Mouse (Mus musculus): ENCODE data around the gene Nodal. TPM values are rescaled to one million over a fixed set of nuclear protein-coding genes. Genes with fewer than 3 reads are reported as not detected.
A peak's percentile ranks its signal among the peaks of the same experiment; 100 is the strongest.

The Nodal gene
- polyA plus RNA-seq, 1 experiment = 0.14 TPM

DNA sequence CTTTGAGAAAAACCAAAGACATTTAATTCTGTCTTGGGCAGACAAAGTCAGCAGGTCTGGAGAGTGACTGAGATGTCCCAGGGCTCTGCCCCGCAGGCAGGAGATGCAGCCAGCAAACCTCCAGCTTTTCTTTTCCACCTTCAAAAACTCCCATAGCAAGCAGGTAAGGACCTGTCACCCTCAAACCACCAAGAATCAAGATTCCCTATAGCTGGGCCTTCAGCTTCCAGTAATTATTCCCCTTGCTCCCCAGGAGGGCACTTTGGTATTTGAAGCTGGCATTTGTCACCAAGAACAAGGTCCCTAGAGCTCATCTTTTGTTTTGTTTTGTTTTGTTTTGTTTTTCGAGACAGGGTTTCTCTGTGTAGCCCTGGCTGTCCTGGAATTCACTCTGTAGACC is 726 bp upstream of the Nodal start:
- no peak overlapping the region for H3K27ac ChIP-seq (ENCODE audit: insufficient read depth, low read length)
- peaks cover 5% of the 10 kb centered on the region for H3K4me1 ChIP-seq (ENCODE audit: control insufficient read depth, insufficient read depth, insufficient read length)
- peaks cover 14% of the 10 kb centered on the region for H3K27me3 ChIP-seq (ENCODE audit: control insufficient read depth, insufficient read depth, low read length)
- no peak overlapping the region for H3K4me3 ChIP-seq (ENCODE audit: extremely low read depth, insufficient read depth, insufficient read length)
- WGBS = 69% methylated on average over 2 of the region's 2 CpGs
- DNase-seq (ENCODE audit: low read depth in 1 of 2, low spot score in 2 of 2) = no peak
- no peak for TF ChIP-seq POLR2A (IDR thresholded peaks at IDR 0.05; ENCODE audit: low read depth, low read length)
- H3K36me3 ChIP-seq (ENCODE audit: control insufficient read depth, insufficient read depth, low read length) = no peaks in the 10 kb centered on the region

DNA sequence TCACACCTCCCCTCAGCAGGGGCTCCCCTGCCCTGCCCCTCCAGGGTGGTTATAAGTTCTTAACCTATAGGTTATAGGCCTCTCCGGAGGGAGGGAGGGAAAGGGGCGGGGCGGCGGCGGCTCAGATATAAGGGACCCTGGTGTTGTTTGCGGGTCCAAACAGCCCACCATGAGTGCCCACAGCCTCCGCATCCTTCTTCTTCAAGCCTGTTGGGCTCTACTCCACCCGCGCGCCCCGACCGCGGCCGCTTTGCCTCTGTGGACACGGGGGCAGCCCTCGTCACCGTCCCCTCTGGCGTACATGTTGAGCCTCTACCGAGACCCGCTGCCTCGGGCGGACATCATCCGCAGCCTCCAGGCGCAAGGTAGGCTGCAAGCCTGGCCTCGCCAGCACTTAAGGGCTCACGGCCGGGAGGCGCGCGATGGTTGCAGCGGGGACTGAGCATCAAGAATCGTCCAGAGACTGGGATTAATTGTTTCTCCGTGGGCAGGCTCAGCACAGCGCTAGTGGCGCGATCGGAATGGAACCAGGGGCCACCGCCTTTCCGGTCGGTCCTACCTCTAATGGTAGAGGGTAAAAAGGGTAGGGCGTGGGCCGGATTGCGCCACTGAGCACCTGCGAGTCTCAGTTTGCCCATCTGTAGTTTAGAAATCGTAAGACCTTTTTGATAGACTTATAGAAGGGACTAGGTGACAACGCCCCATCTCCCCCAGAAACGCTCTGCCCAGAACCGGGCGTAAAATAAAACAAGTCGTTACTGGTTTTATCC is 544 bp downstream of the Nodal start:
- H3K36me3 ChIP-seq (ENCODE audit: control insufficient read depth, insufficient read depth, low read length) = no peaks in the 10 kb centered on the region
- H3K27ac ChIP-seq (ENCODE audit: insufficient read depth, low read length) = no peak overlapping the region
- H3K4me1 ChIP-seq (ENCODE audit: control insufficient read depth, insufficient read depth, insufficient read length) = peaks cover 5% of the 10 kb centered on the region
- WGBS = 6% methylated on average over 48 of the region's 50 CpGs
- peak overlapping the region; percentile 6; the same call in 1 of the 2 replicates for H3K4me3 ChIP-seq (ENCODE audit: extremely low read depth, insufficient read depth, insufficient read length)
- TF ChIP-seq POLR2A (IDR thresholded peaks at IDR 0.05; ENCODE audit: low read depth, low read length) (no peak), CTCF (IDR thresholded peaks at IDR 0.05; ENCODE audit: extremely low read depth, insufficient read depth, insufficient read length, insufficient replicate concordance) (no peak)
- H3K27me3 ChIP-seq (ENCODE audit: control insufficient read depth, insufficient read depth, low read length) = peaks cover 14% of the 10 kb centered on the region
- DNase-seq (ENCODE audit: low read depth in 1 of 2, low spot score in 2 of 2) = no peak

DNA sequence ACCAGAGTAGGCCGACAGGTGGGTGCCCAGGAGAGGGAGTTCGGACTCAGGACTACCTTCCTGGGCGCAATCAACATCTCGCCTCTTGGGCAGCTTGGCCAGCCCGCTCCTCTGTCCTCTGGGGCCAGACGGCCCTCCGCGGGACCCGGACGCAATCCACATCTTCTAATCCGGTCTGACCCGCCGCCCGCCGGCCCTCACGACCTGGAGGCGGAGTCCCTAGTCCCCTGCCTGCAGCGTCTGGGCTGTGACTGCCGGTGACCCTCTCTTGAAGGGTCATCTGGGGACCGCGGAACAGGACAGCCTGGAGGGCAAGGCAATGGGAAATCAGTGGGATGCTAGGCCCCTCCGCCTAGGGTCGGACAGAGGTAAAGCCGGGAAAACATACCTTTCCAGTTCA is 1.4 kb downstream of the Nodal start:
- no peak for DNase-seq (ENCODE audit: low read depth in 1 of 2, low spot score in 2 of 2)
- H3K4me1 ChIP-seq (ENCODE audit: control insufficient read depth, insufficient read depth, insufficient read length) = peaks cover 5% of the 10 kb centered on the region
- no peak overlapping the region for H3K27ac ChIP-seq (ENCODE audit: insufficient read depth, low read length)
- no peak overlapping the region for H3K4me3 ChIP-seq (ENCODE audit: extremely low read depth, insufficient read depth, insufficient read length)
- WGBS = 30% methylated on average over 24 of the region's 24 CpGs
- peaks cover 14% of the 10 kb centered on the region for H3K27me3 ChIP-seq (ENCODE audit: control insufficient read depth, insufficient read depth, low read length)
- TF ChIP-seq POLR2A (IDR thresholded peaks at IDR 0.05; ENCODE audit: low read depth, low read length) (no peak), CTCF (IDR thresholded peaks at IDR 0.05; ENCODE audit: extremely low read depth, insufficient read depth, insufficient read length, insufficient replicate concordance) (no peak)
- no peaks in the 10 kb centered on the region for H3K36me3 ChIP-seq (ENCODE audit: control insufficient read depth, insufficient read depth, low read length)

DNA sequence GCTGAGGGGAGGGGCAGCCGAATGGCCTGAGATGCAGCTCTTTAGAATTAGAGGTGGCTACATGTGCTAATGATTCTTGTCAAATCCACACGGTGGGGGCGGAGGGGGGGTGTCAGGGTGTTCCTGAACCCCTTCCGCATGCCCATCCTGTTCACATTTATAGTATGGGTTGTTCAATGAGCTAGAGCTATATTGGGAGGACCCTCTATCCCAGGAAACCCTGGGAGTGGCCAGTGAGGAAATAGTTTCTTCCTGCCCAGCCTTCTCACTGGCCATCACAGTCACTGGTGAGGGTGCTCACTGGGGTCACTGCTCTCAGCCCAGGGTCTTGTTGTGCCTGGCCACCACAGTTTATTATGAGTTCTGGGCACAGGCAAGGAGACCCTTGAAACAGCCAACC is 2.2 kb downstream of the Nodal start:
- H3K4me3 ChIP-seq (ENCODE audit: extremely low read depth, insufficient read depth, insufficient read length) = no peak overlapping the region
- H3K36me3 ChIP-seq (ENCODE audit: control insufficient read depth, insufficient read depth, low read length) = no peaks in the 10 kb centered on the region
- no peak overlapping the region for H3K27ac ChIP-seq (ENCODE audit: insufficient read depth, low read length)
- TF ChIP-seq POLR2A (IDR thresholded peaks at IDR 0.05; ENCODE audit: low read depth, low read length) (no peak), CTCF (IDR thresholded peaks at IDR 0.05; ENCODE audit: extremely low read depth, insufficient read depth, insufficient read length, insufficient replicate concordance) (no peak)
- peaks cover 14% of the 10 kb centered on the region for H3K27me3 ChIP-seq (ENCODE audit: control insufficient read depth, insufficient read depth, low read length)
- no peak for DNase-seq (ENCODE audit: low read depth in 1 of 2, low spot score in 2 of 2)
- H3K4me1 ChIP-seq (ENCODE audit: control insufficient read depth, insufficient read depth, insufficient read length) = peaks cover 5% of the 10 kb centered on the region
- 65% methylated on average over 4 of the region's 4 CpGs for WGBS

DNA sequence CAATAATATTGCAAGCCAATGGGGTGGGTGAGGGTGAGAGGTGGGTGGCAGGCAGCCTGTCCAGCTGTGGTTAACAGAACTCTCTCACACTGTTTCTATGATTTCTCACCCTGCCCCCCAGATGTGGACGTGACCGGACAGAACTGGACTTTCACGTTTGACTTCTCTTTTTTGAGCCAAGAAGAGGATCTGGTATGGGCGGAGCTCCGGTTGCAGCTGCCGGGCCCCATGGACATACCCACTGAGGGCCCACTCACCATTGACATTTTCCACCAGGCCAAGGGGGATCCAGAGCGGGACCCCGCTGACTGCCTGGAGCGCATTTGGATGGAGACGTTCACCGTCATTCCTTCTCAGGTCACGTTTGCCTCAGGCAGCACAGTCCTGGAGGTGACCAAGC is 5.1 kb downstream of the Nodal start:
- no peak for DNase-seq (ENCODE audit: low read depth in 1 of 2, low spot score in 2 of 2)
- 64% methylated on average over 12 of the region's 12 CpGs for WGBS
- Histone ChIP-seq H3K4me1 (ENCODE audit: control insufficient read depth, insufficient read depth, insufficient read length) (peaks cover 5% of the 10 kb centered on the region), H3K36me3 (ENCODE audit: control insufficient read depth, insufficient read depth, low read length) (no peaks in the 10 kb centered on the region), H3K4me3 (ENCODE audit: extremely low read depth, insufficient read depth, insufficient read length) (no peak overlapping the region), H3K27me3 (ENCODE audit: control insufficient read depth, insufficient read depth, low read length) (peaks cover 12% of the 10 kb centered on the region), H3K27ac (ENCODE audit: insufficient read depth, low read length) (no peak overlapping the region)
- TF ChIP-seq CTCF (IDR thresholded peaks at IDR 0.05; ENCODE audit: extremely low read depth, insufficient read depth, insufficient read length, insufficient replicate concordance) = no peak
- TF ChIP-seq POLR2A (IDR thresholded peaks at IDR 0.05; ENCODE audit: low read depth, low read length) = no peak

DNA sequence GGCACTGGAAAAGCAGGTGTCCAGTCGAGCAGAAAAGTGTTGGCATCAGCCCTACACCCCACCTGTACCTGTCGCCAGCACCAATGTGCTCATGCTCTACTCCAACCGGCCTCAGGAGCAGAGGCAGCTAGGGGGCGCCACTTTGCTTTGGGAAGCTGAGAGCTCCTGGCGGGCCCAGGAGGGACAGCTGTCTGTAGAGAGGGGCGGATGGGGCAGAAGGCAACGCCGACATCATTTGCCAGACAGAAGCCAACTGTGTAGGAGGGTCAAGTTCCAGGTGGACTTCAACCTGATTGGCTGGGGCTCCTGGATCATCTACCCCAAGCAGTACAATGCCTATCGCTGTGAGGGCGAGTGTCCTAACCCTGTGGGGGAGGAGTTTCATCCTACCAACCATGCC is 5.5 kb downstream of the Nodal start:
- DNase-seq (ENCODE audit: low read depth in 1 of 2, low spot score in 2 of 2) = peak in 1 of 2 experiments; percentile 23

DNA sequence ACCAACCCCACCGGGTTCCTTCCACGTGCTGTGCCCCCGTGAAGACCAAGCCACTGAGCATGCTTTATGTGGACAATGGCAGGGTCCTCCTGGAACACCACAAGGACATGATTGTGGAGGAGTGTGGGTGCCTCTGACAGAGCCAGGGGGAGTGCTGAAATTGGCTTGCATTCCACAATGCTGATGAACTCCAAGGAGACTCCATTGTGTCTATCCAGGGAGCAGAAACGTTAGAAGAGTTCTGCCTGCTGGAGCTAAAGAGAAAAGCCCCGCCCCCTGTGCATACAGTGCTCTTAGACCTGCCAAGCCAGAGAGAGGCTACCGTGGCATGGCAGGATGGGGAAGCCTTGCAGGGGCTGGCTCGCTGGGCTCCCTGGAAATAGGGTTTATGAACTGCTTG is 6.7 kb downstream of the Nodal start:
- no peaks in the 10 kb centered on the region for H3K4me1 ChIP-seq (ENCODE audit: control insufficient read depth, insufficient read depth, insufficient read length)
- no peak overlapping the region for H3K4me3 ChIP-seq (ENCODE audit: extremely low read depth, insufficient read depth, insufficient read length)
- 9% methylated on average over 7 of the region's 7 CpGs for WGBS
- H3K27ac ChIP-seq (ENCODE audit: insufficient read depth, low read length) = no peak overlapping the region
- no peaks in the 10 kb centered on the region for H3K36me3 ChIP-seq (ENCODE audit: control insufficient read depth, insufficient read depth, low read length)
- no peak for DNase-seq (ENCODE audit: low read depth in 1 of 2, low spot score in 2 of 2)
- TF ChIP-seq POLR2A (IDR thresholded peaks at IDR 0.05; ENCODE audit: low read depth, low read length) = no peak
- no peak for TF ChIP-seq CTCF (IDR thresholded peaks at IDR 0.05; ENCODE audit: extremely low read depth, insufficient read depth, insufficient read length, insufficient replicate concordance)
- no peaks in the 10 kb centered on the region for H3K27me3 ChIP-seq (ENCODE audit: control insufficient read depth, insufficient read depth, low read length)

More for the DNA sequence above, 5.5 kb downstream of the Nodal start:
- Histone ChIP-seq H3K27ac (ENCODE audit: insufficient read depth, low read length) (no peak overlapping the region), H3K4me3 (ENCODE audit: extremely low read depth, insufficient read depth, insufficient read length) (no peak overlapping the region), H3K27me3 (ENCODE audit: control insufficient read depth, insufficient read depth, low read length) (peaks cover 7% of the 10 kb centered on the region), H3K4me1 (ENCODE audit: control insufficient read depth, insufficient read depth, insufficient read length) (peaks cover 3% of the 10 kb centered on the region), H3K36me3 (ENCODE audit: control insufficient read depth, insufficient read depth, low read length) (no peaks in the 10 kb centered on the region)
- 72% methylated on average over 10 of the region's 10 CpGs for WGBS
- no peak for TF ChIP-seq POLR2A (IDR thresholded peaks at IDR 0.05; ENCODE audit: low read depth, low read length)
- TF ChIP-seq CTCF (IDR thresholded peaks at IDR 0.05; ENCODE audit: extremely low read depth, insufficient read depth, insufficient read length, insufficient replicate concordance) = peak; percentile 18; the same call in 1 of the 2 replicates
